Mouse (Mus musculus): ENCODE data around the gene Olfr67.
"Not testable (repeated sequence)": the region's sequence is repeated elsewhere in the genome, so short reads cannot be mapped to it uniquely, and the experiment has no call there.

Olfr67 gene

DNA sequence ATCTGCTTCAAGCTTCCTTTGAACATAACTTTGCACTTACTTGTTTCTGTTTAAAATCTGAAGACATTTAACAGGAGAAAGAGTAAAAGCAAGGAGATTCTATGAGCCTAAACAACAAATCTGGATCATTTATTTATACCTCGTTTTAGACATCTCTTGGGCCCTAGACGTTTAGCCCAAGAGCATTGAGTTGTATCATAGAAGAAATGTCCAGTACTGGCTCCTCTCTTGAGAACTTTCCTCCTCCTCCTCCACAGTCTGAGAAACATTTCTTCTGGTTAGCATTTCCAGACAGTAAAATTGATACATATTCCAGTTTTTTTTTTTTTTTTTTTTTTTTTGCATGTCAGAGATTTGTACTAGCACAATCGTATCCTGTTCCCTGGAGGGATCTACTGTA, at the start of gene Olfr67:
Gene Olfr67 (minus strand): TSS at position 101 of the 400 bp plus-strand sequence.
- DNase-seq = no peak

DNA sequence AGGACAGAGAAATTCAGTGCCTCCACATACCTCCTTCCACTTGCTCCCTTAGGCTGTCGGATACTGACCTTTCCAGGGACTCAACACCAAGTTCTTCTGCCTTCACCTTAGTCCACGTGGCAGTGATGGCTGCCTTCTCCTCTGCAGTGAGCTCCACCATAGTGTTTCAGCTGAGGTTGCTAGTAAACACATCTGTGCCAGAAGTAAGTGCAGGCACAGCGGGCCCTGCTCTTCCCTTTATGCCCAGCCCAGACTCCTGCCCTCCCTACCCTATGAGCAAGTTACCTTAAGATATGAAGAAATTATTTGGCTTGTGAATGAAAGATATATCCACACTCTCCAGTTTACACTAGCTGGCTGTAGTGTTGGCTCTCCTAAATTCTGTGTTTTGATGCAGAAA, 48.6 kb upstream of the Olfr67 start, which contains the start of gene Hbb-bh2:
Gene Hbb-bh2 (minus strand): TSS at position 253 of the 400 bp plus-strand sequence.
- DNase-seq = no peak

- no peak for DNase-seq
These were observed 36.2 kb upstream of the Olfr67 start, which contains the start of gene Hbb-bs for GRCm38 (mm10) chr7:103827808-103828207. Gene Hbb-bs (minus strand): TSS chr7:103828096.

DNA sequence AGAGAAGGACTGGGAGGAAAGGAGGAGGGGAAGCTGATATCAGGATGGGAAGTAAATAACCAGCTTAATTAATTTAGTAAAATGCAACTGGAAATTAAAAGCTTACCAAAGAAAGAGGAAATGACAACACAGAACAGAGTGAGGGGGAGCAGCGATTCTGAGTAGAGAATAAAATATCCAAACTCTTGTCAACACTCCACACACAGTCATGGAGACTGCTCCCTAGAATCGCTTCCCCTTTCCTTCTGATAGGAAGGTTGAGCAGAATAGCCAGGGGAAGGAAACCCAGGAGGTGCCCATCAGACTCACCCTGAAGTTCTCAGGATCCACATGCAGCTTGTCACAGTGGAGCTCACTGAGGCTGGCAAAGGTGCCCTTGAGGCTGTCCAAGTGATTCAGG, 35.5 kb upstream of the Olfr67 start:
- not testable (repeated sequence) for DNase-seq

GRCm38 (mm10) chr7:103826255-103826887, 34.8 kb upstream of the Olfr67 start:
- DNase-seq = no peak

DNA sequence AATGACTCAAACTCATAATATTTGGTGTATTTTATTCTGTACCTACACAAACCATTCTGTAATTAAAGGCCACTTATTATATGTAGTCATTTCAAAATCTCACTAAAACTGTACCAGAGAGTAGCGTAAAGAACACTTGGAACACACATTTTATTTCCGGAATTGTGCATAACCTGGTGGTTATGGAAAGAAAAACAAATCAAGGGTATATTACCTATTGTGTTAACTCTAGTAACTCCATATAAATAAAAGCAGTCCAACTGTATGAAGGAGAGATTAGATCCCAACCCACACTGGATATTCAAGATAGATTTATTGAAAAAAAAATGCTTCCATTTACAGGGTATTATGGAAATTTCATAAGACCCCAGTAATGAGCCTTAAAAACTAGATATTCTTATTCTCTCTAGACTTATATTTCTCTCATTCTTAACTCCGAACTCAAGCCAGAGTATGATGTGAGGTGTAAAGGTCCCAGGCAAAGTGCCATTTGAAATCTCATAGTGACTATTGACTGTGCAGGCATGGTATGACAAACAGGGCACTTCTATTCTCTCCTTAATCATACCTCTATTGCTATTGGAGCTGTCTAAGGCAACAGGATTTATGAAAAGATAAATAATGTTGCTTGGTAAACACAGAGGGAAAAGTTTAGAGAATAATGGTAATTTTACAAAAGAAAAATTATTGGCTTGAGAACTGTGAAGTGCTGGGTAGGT, 34.1 kb upstream of the Olfr67 start:
- no peak for DNase-seq

- DNase-seq = no peak
These were observed 33.0 kb upstream of the Olfr67 start for GRCm38 (mm10) chr7:103824597-103824996.

- not testable (repeated sequence) for DNase-seq
These were observed 23.5 kb upstream of the Olfr67 start for GRCm38 (mm10) chr7:103815085-103815484.

DNA sequence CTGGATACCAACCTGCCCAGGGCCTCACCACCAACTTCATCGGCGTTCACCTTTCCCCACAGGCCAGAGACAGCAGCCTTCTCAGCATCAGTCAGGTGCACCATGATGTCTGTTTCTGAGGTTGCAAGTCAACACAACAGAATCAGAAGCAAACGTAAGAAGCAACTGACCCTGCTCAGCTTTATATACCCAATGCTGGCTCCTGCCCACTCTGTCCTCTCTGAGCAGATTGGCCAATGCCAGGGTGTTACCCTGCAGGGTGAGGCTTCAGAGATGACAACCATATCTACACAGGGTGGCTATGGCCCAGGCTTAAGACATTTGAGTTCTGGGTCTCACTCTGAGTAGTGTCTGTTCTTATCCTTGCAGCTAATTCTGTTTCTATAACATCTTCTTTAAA, 22.1 kb upstream of the Olfr67 start, which contains the start of gene Hbb-bt:
Gene Hbb-bt (minus strand): TSS at position 231 of the 400 bp plus-strand sequence.
- DNase-seq = no peak

DNA sequence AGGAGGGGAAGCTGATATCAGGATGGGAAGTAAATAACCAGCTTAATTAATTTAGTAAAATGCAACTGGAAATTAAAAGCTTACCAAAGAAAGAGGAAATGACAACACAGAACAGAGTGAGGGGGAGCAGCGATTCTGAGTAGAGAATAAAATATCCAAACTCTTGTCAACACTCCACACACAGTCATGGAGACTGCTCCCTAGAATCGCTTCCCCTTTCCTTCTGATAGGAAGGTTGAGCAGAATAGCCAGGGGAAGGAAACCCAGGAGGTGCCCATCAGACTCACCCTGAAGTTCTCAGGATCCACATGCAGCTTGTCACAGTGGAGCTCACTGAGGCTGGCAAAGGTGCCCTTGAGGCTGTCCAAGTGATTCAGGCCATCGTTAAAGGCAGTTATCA, 21.5 kb upstream of the Olfr67 start:
- DNase-seq = not testable (repeated sequence)

DNA sequence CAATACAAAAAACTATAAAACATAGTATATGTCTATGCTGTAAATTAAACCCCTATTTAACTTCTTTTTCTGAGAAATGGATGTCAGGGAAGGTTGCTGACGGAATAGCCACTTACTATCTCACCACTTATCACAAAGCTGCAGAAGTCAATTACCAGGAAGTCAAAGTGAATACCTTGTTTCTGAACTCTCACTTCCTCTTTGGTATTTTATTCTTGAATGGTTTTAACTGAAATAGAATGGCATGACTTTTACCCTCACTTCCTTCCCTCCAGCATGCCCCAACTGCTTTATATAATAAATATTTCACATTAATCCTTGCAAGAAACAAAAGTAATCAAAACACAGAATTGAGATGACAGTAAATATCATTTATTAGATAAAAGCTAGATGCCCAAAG, 20.6 kb upstream of the Olfr67 start:
- no peak for DNase-seq

- no peak for DNase-seq
These were observed 19.7 kb upstream of the Olfr67 start for GRCm38 (mm10) chr7:103811223-103811845.

- no peak for DNase-seq
These were observed 19.1 kb upstream of the Olfr67 start for GRCm38 (mm10) chr7:103810746-103811145.

DNA sequence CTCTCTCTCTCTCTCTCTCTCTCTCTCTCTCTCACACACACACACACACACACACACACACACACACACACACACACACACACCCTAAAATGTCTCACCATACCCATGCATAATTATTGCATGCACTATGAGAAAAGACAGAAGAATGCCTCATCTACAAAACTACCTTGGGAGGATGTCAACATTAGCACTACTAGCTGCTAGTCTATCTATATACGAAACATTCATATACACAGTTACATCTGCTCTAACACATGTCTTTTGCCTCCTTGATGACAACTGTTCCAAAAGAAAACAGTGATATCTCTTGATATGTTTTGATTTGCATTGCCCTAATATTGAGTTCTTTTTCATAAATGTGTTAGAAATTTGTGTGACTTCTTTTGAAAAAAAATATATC, 18.7 kb upstream of the Olfr67 start:
- no peak for DNase-seq

DNA sequence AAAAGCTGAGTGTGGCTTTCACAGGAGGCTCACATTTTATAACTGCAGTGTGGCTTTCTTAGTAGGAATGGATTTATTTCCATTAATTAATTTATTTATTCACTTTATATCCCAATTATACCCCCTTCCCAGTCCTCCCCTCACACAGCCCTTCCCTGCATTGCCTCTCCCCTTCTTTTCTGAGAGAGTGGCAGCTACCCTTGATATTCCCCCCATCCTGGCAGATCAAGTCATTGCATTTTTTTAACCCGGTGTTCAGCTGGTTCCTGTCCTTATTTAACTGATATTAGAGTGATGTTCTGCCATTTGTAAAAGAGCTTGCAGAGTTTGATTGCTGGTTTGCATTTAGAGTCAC, 18.2 kb upstream of the Olfr67 start:
- DNase-seq = no peak

- DNase-seq = no peak
These were observed 17.6 kb upstream of the Olfr67 start for GRCm38 (mm10) chr7:103808971-103809800.

DNA sequence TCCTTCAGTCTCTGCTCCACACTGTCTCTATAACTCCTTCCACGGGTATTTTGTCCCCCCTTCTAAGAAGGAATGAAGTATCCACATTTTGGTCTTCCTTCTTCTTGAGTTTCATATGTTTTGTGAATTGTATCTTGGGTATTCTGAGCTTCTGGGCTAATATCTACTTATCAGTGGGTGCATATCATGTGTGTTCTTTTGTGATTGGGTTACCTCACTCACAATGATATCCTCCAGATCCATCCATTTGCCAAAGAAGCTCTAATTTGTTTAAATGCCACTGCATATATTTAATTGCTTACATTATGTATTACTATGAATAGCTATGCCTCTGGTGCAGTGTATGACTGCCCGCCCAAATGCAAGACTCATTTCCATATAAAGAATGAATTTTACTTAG, 16.5 kb upstream of the Olfr67 start:
- DNase-seq = not testable (repeated sequence)

- peak in 1 of 2 experiments; percentile 1 for DNase-seq
These were observed 15.2 kb upstream of the Olfr67 start for GRCm38 (mm10) chr7:103806856-103807255.

DNA sequence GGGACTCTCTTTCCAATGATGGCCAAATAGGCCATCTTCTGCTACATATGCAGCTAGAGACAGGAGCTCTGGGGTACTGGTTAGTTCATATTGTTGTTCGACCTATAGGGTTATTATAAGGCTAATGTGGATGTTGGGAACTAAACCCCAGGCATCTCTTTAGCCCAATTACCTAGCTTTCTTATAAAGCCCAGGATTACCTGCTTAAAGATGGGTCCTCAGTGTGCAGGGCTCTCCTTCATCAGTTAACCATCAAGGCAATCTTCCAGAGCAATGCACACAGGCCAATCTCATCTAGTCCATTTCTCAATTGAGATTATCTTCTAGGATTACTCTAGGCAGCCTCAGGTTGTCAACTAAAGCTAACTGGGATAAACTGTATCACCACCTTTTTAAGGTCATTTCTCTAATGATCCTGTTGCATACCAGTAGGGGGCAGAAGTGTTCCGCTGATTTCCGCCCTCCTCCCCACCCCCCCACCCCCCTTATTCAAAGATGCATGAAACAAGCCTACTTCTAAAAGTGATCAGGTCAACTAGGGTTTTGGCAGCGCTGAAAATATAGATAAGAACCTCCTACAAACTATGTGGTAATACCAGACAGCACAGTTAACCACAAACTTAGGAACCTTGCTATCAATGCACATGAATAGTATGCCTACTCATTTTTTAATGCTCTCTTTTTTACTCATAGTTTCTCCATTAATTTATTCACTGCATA, 1.2 kb upstream of the Olfr67 start:
- no peak for DNase-seq

DNA sequence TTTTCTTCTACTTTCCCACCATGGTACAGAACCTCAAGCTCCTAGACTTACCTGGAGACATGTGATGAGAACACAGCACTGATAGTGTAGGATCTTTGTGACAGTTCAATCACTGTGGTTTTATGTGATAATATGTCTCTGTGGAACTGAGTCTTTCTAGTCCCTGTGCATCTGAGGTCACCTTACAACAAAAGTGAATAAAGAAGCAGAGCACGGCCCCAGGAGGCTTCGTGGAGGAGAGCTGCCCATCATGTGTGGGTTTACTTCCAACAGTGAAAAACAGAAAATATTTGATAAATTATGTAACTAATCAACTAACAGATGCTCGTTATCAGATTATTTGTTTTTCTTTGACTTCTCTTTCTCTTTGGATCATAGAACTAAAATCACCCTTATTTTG, 12.0 kb downstream of the Olfr67 start, which contains the start of gene Olfr68:
Gene Olfr68 (minus strand): TSS at position 101 of the 400 bp plus-strand sequence.
- DNase-seq = no peak

- not testable (repeated sequence) for DNase-seq
These were observed 14.0 kb downstream of the Olfr67 start for GRCm38 (mm10) chr7:103777652-103778051.

- DNase-seq = no peak
These were observed 20.1 kb downstream of the Olfr67 start, which contains the start of gene Olfr69 for GRCm38 (mm10) chr7:103771494-103771893. Gene Olfr69 (minus strand): TSS chr7:103771594.

All from kidney, postnatal 25 days (tissue).